Mouse (Mus musculus) right cerebral cortex, adult 18-20 months (tissue): ENCODE measurements around the gene Galns.

Experiments
- DNase-seq: peaks from one replicate; pipeline ENCODE4 v3.0.0; 2022; ENCODE audit warnings: mixed read lengths

The Galns gene

DNA sequence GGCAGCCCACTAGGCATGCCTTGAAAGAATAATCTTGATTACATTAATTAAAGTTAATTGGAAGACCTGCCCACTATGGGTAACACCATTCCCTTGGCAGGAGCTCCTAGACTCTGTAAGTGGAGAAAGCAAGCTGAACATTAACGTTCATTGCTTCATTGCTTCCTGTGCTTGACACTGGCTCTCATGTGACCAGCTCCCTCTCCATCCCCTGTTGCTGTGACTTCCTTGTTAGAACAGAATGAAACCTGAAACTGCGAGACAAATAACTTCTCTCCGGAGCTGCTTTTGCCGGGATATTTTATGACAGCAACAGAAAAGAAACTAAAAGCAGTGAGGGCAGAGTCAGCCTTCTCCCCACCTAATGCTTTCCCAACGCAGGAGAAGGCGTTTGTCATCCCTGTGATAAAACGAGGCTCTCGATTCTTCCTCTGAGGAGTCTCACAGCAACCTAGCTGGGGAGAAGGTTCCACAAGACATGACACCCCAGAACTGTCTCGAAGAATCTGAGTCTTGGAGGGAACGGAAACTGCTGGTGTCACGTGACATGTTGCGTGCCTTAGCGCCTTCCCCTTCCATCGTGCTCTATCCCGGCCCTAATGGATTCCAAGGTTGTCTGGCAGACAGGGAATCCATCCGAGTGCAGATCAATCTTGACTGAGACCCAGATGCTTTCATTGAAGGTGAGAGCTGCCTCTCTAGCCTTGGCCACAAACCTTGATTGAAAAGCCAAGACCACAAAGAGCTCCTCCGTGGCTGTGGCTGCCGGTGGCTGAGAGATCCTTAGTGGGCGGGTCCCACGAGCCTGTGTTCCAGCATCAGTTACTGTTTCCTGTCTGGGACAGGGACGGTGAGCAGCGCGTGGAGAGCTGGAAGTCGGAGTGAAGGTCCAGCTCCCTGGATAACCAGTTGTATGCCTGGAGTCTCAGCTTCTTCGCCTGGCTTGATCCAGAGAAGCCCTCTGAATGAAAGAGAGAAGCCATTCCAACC lies 46.6 kb downstream of the Galns start:
- DNase-seq = no peak

DNA sequence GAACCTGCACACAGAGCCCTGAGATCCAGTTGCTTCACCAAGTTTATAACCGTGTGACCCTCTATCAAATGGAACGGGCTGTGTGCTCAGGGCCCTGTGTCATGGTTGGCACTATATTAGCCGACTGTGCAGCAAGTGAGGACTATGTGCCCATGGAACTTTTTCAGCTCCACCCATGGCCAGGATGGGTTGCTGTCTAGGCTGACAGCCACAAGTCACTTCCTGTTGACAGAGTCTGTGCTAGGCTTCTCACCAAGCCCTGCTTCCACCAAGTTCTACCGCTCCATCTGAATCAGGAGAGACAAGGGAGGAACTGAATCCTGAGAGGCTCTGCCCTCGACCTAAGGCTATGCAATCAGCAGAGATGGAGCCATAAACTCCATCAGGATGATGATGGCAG lies 50.1 kb downstream of the Galns start:
- DNase-seq = no peak

- no peak for DNase-seq
Observed at GRCm38 (mm10) chr8:122558671-122559349, 52.5 kb downstream of the Galns start.

DNA sequence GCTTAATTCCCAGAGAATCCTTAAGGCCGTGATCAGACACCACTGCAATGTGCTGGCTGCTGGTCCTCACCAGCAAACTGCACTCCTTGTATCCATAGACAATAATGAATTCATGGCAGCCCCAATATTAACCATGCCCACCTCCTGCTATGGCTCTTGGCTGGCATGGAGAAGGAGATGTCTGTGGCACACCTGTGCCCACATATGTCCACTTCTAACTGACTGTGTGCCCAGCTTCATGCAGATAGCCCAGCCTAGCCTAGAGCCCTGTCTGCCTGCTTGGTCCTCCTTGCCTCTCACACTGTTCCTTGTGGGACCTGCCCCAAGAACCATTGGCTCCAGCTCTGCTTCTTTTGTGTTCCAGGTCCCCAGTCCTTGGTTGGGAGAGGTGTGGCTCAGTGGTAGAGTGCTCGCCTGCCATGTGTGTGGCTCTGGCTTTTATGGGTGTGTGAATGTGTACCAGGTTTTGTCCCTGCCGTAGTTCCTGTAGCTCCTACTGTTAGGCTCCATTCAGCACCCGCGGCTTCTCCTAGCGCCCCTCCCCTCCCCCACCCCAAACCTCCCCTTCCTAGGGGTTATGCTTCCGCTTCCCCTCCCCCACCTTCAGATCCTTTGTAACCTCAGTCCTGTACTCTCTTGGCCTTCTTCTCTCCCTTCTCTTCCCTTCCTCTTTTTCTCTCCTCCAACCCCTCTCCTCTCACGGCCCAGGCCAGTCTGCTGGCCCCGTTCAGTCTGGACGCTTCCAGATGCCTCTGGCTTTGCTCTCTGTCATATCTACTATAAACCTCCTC lies 53.8 kb downstream of the Galns start:
- no peak for DNase-seq

DNA sequence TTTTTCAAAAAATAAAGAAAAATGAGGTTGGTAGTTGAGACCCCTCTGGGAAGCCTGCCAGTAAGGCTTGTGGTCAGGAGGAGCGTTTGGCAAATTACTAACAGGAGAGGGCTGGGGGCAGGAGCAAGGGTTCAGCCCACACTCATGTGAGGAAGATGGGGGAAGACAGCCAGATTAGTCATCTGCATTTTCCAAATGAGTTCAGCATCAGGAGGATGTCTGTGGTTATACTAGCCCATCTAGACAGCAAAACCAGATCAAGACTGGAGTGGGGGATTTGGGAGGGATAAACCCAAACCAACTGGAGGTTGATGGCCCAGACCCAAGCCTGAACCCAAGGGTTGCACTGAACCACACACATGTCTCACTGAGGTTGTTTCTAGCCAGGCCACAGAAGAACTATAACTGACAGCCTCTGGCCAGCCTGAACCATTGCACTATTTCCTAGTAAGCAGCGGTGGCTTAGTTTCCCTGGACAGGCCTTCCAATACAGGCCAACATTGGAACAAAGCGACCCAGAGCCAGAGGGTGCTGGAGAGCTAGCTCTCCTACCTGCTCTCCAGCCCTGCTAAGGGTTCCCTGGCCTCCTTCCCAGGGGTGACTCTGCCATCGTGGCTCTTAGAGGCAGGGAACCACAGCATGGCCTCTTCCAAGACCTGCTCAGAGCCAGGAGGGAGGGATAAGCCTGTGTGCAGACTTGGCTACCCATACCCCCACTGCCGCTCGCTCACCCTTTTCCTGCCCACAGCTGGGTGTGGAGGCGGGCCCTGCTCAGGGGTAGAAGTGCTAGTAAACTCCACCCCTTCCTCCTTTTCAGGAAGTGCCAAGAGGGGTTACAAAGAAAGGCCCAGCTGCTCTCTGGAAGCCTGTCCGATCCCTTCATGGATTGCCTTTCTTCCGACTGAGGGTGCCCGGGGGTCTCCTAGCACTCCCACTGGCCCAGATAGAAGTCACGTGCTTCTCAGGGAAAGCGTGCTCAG lies 54.9 kb downstream of the Galns start:
- no peak for DNase-seq

GRCm38 (mm10) chr8:122554786-122555185 lies 56.5 kb downstream of the Galns start:
- DNase-seq = peak; percentile 77

GRCm38 (mm10) chr8:122551265-122552051 lies 59.8 kb downstream of the Galns start, which contains the start of gene Piezo1:
Gene Piezo1, minus strand, starts transcription at chr8:122551329.
- DNase-seq = peak; percentile 73

DNA sequence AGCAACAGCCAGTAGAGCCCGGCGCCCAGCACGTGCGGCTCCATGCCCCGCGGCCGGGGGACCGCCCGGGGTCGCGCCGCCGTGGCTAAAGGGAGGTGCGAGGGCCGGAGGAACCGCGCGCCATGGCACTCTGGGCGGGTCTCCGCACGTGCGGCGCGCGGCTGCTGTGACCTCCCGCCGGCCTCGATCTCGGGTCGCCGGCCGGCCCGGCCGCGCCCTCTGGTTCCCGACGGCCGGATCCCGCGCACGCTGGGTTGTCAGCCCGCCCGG lies 60.3 kb downstream of the Galns start:
- no peak for DNase-seq

DNA sequence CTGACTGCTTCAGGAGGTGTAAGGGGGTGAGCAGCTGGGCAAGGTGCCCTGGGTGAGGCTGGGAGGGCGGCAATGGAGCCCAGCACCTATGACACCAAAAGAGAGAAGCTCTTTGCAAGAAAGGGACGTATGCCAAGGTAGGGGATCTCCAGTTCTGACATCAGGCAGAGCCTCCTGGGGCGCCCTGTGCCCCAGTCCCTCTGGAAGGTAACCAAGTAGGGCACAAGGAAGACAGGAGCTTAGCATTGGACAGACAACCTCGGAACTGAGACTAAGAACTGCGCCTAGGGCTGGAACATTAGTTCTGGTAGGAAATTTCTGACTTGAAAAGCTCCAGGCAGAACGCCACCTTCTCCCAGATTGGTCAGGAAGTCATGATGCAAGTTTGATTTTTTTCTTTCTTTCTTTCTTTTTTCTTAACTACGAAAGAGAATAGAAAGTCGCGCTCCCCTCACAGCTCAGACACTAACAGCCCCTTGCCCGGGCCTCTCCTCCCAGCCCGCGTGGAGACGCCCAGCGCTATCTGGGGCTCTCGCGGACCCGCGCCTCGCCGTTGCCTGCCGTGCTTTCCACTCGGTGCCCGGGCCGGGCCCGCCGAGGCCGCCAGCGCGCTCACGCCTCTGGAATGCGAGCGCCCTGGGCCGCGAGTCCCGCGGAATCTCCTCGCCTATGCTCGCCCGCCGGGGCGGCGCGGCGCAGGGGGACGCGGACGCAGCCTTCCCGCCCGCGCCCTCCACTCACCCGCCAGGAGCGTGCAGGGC lies 60.8 kb downstream of the Galns start:
- DNase-seq = no peak

DNA sequence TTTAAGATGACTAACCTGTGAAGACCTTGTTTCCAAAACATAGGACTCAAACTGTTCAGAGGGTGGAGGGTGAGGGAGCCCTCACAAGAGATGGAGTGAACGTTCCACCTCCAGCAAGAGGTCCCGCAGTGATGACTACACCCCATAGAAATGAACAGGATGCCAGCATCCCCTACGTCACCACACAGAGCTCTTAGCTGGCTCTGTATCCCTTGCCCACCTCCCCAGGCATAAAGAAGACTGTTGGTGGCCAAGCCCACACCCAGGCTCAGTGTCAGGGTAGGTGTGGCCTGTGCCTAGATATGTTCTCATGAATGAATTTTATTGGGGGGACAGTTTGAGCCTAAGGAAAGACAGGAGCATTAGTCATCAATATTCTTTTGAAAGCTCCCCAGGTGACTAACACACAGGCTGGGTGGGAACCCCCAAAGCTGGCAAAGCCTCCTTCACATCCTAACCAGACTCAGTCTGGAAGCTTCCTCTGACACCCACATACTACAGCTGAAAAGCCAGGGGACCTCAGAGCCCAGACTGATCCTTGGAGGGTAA lies 62.3 kb downstream of the Galns start:
- DNase-seq = no peak

DNA sequence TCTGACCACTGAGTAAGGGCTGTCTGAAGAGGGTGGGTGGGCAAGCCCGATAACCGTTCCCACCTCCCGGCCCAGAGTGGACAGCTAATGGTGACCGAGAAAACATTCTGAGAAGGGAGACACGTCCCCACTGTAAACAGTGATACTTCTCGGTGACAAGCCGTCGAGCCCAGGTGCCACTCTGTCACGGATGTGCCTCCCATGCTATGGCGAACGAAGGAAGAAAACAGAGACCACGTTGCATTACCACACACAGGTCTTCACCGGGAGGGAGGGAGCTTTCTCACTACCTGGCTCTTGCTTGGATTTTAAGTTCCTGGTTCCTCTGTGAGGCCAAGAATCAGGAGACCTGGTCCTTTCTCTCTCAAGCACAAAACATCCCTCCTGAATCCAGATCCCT lies 62.9 kb downstream of the Galns start:
- no peak for DNase-seq

GRCm38 (mm10) chr8:122547815-122548214 lies 63.4 kb downstream of the Galns start:
- DNase-seq = no peak

DNA sequence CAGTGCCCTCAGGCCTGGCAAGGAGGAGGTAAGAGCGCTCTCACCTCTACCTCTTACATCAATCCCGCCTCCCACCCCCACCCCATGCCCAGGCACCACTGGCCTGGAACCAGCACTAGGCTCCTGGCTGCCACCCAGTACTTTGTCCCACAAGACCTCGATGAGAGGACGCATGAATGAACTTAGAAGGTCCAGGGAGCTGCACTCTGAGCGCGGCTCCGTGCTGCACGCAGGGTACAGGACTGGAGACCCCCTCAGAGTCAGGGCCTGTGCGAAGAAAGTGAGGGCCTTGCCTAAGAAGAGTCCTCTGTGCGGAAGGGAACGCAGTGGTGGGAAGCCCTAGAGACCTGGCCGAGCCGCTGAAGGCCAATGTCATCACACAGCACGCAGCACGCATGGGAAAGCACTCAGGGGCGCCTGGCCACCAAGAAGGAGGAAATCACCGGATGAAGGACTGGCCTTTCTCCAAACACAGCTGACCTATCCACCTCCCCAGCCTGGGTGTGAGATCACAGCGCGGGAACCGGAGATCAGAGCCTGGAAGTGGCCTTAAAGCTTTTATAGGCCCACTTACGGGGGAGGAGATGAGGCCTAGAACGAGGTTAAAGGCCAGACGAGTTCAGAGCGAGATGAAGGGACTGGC lies 64.3 kb downstream of the Galns start:
- DNase-seq = no peak

GRCm38 (mm10) chr8:122546066-122546755 lies 65.1 kb downstream of the Galns start:
- DNase-seq = no peak

GRCm38 (mm10) chr8:122544138-122544537 lies 67.1 kb downstream of the Galns start:
- no peak for DNase-seq

GRCm38 (mm10) chr8:122538310-122539076 lies 72.8 kb downstream of the Galns start:
- DNase-seq = no peak

- no peak for DNase-seq
Observed at GRCm38 (mm10) chr8:122537812-122538211, 73.5 kb downstream of the Galns start.

GRCm38 (mm10) chr8:122537033-122537432 lies 74.2 kb downstream of the Galns start:
- no peak for DNase-seq
